Mouse (Mus musculus) retina, adult 2 months (tissue): Measurements from ENCODE around the gene Ascc1.
"Not testable (repeated sequence)": the region's sequence is repeated elsewhere in the genome, so short reads cannot be mapped to it uniquely, and the experiment has no call there.

Experiments used
- DNase-seq: peaks from one replicate; pipeline ENCODE4 v3.0.0-alpha.2; 2012; ENCODE audit warnings: low read depth, low spot score

Gene Ascc1

DNA sequence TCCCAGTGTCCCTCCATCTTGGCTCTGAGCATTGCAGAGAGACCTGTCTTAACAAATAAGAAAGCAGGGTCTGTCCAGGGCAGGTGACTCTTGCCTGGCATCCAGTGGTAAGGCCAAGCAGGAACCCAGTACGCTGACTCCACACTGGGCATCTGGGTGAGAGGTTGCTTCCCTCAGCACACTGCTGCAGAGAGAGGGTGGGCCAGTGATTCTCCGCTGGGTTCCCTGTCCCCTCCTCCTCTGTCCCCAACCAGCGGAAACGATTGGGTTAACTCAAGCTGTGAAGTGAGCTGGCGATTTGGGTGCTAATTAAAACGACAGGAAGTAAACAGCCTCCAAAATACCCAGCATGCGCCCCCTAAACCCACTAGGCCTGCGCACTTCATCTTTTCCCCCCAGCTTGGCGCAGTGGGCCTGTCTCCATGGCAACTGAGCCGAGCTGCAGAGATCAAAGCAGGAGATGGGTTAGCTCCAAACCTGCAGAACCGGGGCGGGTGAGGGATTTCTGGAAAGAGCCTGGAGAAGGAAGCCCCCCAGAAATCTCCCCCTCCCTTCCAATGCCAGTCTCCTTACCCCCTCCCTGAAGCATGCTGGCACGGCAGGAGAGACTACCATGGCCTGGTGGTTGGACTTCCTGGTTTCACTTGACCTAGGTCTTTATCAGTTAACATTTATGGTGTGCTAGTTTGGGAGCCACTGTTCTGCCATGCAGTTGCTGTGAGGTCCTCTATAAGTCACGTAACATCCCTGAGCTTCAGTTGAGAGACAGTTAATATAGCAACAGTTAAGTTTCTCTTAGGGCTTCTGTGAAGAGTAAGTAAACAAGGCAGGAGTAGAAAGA is 113.0 kb downstream of the Ascc1 start:
- no peak for DNase-seq

DNA sequence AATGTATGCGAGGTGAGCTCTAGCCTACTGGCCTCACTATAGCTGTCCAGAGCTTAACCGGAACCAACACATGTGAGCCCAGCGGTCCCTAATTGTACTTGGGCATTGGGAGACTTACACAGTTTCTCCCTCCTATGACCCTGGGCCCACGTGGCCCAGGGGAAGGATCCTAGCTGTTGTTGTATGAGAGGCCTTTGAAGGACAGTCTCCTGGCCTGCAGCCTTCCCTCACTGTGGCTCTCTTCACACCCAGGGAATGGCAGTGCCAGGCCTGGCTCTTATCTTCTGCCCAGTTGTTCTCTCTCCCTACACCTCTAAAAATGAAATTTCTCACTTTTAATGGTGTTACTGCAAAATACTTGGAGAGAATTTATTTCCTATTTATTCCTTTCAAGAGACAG is 114.4 kb downstream of the Ascc1 start:
- no peak for DNase-seq

DNA sequence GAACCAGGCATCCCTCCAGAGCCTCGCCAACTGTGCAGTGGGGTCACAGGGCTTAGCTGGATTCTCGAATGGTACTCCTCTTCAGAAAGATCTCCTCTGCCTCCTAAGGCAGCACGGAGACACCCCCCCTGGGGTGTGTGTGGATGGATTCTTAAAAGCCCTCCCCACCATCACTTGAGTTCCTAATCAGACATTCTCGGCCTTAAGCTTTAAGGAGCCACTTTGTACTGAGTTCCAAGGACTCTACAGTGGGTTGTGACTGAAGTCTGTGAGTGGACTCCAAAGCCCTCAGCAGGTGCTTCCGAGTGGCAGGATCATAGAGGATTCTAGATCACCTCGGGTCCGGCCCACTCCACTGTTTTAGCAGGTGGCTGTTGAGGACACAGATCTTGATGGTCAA is 115.9 kb downstream of the Ascc1 start:
- no peak for DNase-seq

DNA sequence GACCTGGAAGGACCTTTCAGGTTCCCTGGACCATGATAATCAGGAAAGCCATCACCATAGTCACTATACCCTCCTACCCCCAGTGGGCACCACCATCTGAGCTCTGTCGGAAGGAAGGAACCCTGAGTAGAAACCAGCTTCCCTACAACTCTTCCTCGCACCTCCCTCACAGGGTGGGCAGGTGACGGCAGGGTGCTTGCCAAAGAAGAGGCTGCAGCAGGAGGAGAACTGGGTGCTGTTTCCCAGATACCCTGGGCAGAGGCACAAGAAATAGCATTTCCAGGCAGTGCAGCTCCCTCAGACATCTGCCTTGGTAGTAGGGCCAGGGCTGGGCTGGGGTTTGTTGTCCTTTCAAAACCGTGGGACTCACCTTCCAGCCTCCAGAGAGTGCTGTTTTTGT is 118.0 kb downstream of the Ascc1 start:
- no peak for DNase-seq

DNA sequence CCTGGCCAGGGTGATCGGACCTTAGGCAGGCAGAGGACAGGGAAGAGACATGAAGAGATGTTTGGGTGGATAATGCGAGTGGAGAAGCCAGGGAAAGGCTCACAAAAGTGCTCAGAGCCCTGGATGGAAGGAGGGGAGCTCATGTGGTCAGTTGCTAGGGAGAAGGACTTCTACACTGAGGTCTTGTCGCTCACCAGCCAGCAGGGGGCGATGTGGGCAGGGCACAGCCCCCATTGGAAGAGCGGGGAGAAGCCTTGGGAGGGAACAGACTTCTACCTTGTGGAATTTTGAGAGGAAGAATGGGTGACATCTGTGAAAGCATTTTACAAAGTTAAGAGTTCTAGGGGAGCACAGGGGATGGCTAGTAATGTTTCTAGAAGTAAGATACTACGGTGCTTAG is 121.5 kb downstream of the Ascc1 start:
- DNase-seq = no peak

DNA sequence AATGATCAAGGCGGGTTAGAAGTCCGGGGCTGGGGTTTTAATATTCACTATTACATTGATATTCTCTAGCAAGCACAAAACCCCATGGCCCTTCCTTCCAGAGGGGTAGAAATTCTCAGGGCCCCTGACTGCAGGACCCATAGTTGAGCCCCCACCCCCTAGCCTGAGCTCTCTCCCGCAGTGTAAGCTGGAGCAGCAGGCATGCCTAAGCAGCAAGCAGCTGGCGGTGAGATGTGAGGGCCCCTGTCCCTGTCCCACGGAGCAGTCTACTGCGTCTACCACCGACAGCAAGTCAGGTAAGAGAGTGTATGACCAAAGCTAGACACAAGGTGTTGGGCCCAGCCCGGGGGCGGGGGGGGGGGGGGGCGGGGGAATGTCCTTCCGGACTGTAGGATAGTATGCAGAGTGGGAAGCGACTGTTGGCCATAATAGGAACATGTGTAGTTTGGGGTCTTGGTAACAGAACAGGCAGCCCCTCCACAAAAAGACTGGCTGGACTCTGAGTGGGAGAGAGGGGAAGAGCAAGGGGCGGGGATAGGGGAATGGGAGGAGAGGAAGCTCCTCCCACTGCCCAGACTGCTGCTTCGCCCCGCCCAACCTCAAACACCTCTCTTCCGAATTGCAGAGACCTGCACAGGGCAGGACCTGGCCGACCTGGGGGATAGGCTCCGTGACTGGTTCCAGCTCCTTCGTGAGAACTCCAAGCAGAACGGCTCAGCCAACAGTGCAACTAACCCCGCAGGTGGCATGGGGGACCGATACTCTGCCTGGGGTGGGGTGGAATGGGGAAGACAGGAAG is 123.1 kb downstream of the Ascc1 start:
- no peak for DNase-seq

DNA sequence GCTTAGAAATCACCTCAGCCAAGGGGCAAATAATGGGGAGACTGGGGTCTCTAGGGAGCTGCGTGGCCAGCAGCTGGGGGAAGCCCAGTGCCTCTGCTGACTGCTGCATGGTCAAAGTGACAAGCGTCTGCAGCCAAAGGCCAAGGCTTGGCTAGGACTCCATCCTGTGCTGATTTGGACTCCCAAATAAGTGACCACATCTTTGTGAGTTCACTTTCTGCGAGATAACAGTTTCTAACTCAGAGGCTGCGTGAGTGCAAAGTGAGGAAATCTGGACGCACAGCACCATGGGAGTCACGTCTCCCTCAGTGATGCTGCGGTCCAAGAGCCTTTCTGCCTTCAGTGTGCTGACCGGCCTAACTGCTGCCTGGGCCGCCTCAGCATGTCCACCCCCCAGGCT is 125.7 kb downstream of the Ascc1 start:
- DNase-seq = no peak

DNA sequence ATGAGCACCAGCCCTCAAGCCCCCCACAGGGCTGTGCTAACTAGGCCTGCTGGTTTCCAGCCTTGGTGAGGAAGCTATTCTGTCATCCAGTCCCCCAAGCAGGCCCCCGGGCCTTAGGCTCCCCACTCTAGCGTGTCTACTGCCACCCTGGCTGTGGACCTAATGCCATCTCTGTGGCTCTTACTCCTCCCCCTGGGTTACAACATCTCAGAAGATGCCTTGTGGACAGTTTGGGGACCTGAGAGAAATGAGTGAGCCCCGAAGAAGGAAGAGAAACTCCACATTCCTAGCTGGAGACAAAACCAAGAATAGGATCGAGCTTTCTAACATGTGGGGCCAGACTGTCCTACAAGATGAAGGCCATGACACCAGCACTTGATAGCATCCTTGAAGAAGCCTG is 127.9 kb downstream of the Ascc1 start:
- DNase-seq = no peak

DNA sequence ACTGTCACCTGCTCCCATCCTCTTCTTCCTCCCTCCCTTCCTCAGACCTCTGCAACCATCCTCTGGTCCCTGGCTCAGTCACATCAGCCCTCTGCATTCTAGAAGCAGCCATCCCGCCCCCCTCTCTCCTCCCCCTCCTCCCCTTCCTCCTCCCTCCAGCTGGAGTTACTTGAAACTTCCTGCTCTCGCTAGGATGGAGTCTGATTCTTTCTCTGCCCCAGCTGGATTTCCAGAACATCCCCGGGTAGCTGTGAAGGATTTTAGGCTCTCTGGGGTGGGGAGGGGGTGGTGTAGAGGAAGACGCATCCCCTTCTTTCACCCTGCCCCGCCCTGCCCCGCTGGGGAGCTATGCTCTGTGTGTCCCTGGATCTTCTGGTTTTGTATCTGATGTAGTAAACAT is 130.9 kb downstream of the Ascc1 start:
- no peak for DNase-seq

DNA sequence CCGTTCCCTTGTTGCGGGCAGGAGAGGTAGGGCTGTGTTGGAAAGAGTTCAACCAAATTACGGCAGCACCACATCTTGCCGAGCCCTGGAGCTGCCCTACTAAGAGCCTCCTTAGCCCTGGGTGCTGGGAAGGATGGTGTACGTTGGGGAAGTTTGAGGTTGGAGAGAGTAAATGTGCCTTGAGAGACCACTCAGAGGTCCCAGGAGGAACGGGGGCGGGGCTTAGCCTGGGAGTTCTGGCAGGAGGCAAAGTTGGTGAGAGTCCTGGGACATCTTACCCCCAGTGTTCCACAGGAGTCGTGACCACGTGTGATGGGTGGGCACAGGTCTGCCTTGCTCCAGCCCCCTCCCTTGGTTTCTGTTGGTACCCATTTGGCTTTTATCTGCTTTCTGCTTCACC is 131.6 kb downstream of the Ascc1 start:
- no peak for DNase-seq

DNA sequence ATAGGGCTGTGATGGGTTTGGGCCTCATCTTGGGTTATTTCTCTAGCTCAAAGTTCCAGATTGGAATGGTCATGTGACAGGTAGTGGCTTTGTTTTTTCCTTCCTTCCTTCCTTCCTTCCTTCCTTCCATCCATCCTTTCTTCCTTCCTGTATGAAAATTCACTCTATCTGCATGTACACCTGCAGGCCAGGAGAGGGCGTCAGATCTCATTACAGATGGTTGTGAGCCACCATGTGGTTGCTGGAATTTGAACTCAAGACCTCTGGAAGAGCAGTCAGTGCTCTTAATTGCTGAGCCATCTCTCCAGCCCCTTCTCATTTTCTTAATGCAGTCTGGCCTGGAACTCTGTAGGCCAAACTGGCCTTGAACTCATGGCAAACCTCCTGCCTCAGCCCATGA is 133.4 kb downstream of the Ascc1 start:
- not testable (repeated sequence) for DNase-seq

DNA sequence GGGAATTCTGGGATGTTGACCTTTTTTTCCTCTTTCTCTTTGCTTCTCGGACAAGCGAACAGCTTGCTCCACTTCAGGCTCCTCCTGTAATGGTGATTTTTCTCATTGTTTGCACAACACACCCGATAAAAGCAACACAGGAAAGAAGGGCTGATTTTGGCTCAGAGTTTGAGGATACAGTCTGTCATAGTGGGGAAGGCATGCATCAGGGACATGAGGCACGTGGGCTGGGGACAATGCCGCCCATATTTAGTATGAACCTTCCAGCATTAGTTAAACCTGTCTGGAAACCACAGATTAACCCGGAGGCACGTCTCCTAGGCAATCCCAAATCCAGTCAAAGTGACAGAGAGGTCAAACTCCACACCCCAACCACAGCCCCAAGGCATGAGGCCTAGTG is 134.3 kb downstream of the Ascc1 start:
- no peak for DNase-seq

DNA sequence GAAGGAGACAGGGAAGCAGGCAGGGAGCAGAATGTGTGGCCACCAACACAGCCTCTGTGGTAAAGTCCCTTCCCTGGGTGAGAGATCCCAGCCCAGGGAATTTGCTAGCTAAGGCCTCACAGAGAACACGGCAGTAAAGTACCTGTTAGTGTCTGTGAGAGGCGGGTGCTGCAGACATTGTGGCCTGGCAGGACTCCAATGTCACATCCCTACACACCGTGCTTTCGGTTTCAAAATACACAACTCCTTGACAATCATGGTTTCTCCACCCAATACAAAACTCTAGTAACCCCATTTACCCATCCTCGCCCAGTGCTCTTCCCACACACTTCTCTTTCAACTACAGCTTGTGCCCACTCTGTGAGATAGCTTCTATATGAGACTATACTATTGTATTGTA is 136.1 kb downstream of the Ascc1 start:
- DNase-seq = no peak

DNA sequence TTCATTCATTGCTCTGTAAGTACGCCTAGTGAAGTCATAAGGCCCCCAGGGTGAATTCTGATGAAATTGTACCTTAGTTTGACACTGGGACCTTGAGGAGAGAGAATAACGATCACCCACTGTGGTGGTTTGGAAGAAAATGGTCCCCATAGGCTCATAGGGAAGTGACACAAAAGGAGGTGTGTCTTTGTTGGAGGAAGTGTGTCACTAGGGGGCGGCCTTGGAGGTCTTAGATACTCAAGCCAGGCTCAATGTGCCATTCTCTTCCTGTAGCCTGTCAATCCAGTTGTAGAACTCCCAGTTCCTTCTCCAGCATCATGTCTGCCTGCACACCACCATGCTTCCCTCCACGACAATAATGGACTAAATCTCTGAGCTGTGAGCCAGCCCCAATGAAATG is 138.1 kb downstream of the Ascc1 start:
- no peak for DNase-seq

DNA sequence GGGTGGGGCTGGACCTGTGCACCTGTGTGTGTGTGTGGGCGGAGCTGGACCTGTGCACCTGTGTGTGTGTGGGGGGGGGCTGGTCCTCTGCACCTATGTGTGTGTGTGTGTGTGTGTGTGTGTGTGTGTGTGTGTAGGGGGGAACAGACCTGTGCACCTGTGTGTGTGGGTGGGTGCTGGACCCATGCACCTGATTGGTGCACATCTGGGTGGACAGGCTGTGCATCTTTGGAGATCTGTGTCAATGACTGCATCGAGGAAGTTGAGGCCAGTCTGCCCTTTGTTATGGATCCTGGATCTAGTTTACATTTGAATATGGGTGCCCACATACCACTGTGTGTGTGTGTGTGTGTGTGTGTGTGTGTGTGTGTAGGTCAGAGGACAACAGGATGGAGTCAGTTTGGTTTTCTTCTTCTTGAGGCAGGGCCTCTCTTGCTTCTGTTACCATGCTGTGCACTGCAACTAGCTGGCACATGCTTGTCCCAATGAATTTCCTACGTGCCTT is 139.1 kb downstream of the Ascc1 start:
- no peak for DNase-seq

DNA sequence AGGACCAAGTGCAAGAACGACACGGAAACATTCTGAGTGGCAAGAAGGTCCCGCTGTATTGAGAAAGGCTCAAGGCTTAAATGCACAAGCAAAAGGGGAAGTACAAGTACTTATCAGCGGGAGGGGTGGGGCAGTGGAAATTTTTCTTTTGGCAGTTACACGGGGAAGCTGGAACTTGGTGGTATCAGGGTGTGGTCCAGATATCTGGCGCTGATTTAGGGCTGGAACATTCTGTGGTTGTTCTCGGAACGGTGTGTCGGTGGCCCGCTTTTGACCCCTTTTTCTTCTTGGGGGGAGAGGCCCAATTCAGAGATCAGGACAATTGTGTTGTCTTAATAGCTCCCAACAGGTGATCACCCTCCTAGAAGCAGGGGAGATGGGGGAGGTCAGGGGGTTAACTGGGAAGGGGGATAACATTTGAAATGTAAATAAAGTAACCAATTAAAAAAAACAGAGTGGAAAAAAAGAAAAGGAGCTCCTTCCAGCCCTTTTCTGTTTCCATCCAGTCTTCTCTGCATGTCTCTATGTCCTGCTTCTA is 145.0 kb downstream of the Ascc1 start:
- DNase-seq = not testable (repeated sequence)

DNA sequence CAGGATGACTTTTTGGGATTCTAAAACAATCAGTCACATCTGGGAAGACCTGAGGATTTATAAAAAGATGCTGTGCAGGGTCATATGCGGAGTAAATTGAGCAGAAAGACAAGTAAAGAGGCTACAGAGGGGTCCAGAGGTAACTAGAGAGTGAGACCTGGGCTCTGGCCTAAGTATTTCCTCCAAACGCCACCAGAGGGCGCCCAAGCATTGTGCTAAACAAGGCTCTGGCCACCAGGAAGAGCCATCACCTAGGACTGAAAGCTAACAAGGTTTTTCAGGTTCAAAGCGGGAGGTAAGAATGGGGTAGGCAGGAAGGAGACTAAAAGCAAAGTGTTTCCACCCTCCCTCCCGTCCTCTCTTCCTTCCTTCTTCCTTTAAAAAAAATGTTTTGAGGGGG is 145.5 kb downstream of the Ascc1 start:
- DNase-seq = peak; percentile 75
